Mouse (Mus musculus): ENCODE data around the gene Ahcyl1. TPM values are rescaled to one million over a fixed set of nuclear protein-coding genes. Genes with fewer than 3 reads are reported as not detected.
A peak's percentile ranks its signal among the peaks of the same experiment; 100 is the strongest.

The Ahcyl1 gene
- polyA plus RNA-seq, 1 experiment from 2014 or later, result 69.3 TPM

GRCm38 (mm10) chr3:107685652-107686051, 10.7 kb downstream of the Ahcyl1 start:
- H3K4me1 ChIP-seq (replicated peaks), result peaks cover 35% of the 10 kb centered on the region
- WGBS, result 77% methylated on average over 2 of the region's 2 CpGs

GRCm38 (mm10) chr3:107683587-107683986, 12.8 kb downstream of the Ahcyl1 start:
- Histone ChIP-seq H3K4me3 (no peak overlapping the region), H3K27me3 (replicated peaks) (no peaks in the 10 kb centered on the region), H3K4me2 (no peak overlapping the region), H3K9me3 (replicated peaks) (no peaks in the 10 kb centered on the region), H3K4me1 (replicated peaks) (peaks cover 35% of the 10 kb centered on the region), H3K9ac (no peak overlapping the region), H3K27ac (ENCODE audit: poor library complexity, severe bottlenecking) (no peak overlapping the region), H3K36me3 (no peaks in the 10 kb centered on the region)
- 93% methylated on average over 1 of the region's 1 CpGs for WGBS
- ATAC-seq (ENCODE audit: insufficient number of reproducible peaks, low FRiP score), result no peak

More at GRCm38 (mm10) chr3:107685652-107686051, 10.7 kb downstream of the Ahcyl1 start:
- Histone ChIP-seq H3K9ac (no peak overlapping the region), H3K36me3 (no peaks in the 10 kb centered on the region), H3K27me3 (replicated peaks) (no peaks in the 10 kb centered on the region), H3K4me3 (no peak overlapping the region), H3K4me2 (no peak overlapping the region), H3K27ac (ENCODE audit: poor library complexity, severe bottlenecking) (no peak overlapping the region), H3K9me3 (replicated peaks) (no peaks in the 10 kb centered on the region)
- no peak for ATAC-seq (ENCODE audit: insufficient number of reproducible peaks, low FRiP score)

GRCm38 (mm10) chr3:107680790-107681576, 15.4 kb downstream of the Ahcyl1 start:
- ATAC-seq (ENCODE audit: insufficient number of reproducible peaks, low FRiP score), result peak; percentile 51; the same call in 1 of the 2 replicates
- Histone ChIP-seq H3K4me1 (replicated peaks) (peaks cover 35% of the 10 kb centered on the region), H3K4me3 (no peak overlapping the region)

DNA sequence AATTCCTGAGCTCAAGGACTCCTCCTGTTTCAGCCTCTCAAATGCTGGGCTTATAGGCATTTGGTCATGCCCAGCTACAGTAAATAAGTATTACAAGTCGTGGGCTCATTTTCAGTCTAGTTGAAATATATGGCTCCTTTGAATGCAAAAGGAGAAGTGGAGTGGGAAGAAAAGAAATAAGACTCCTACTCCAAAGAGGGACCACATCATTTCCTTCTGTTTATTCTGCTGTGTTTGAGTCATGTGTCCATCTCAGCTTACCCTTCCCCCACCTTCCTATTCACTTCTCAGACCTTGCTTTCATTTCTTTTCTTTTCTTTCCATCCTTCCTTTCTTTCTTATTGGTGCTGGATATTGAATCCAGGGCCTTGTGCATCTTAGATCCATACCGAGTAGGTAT, 24.9 kb downstream of the Ahcyl1 start:
- H3K27ac ChIP-seq (ENCODE audit: poor library complexity, severe bottlenecking), result no peak overlapping the region
- H3K27me3 ChIP-seq (replicated peaks), result no peaks in the 10 kb centered on the region
- H3K4me3 ChIP-seq, result no peak overlapping the region
- H3K9me3 ChIP-seq (replicated peaks), result no peaks in the 10 kb centered on the region
- WGBS, result 96% methylated on average over 2 of the region's 2 CpGs
- no peak overlapping the region for H3K4me2 ChIP-seq
- ATAC-seq (ENCODE audit: insufficient number of reproducible peaks, low FRiP score), result no peak
- H3K9ac ChIP-seq, result no peak overlapping the region
- no peaks in the 10 kb centered on the region for H3K4me1 ChIP-seq (replicated peaks)
- peaks cover 84% of the 10 kb centered on the region for H3K36me3 ChIP-seq

More at GRCm38 (mm10) chr3:107680790-107681576, 15.4 kb downstream of the Ahcyl1 start:
- H3K9me3 ChIP-seq (replicated peaks), result no peaks in the 10 kb centered on the region
- peak overlapping the region; percentile 41 for H3K4me2 ChIP-seq
- no peaks in the 10 kb centered on the region for H3K27me3 ChIP-seq (replicated peaks)
- WGBS, result 22% methylated on average over 7 of the region's 7 CpGs
- peaks cover 9% of the 10 kb centered on the region; the same call in 1 of the 2 replicates for H3K36me3 ChIP-seq
- H3K9ac ChIP-seq, result no peak overlapping the region
- H3K27ac ChIP-seq (ENCODE audit: poor library complexity, severe bottlenecking), result peak overlapping the region; percentile 75; the same call in 1 of the 2 replicates

- no peak for ATAC-seq (ENCODE audit: insufficient number of reproducible peaks, low FRiP score)
- Histone ChIP-seq H3K9me3 (replicated peaks) (no peaks in the 10 kb centered on the region), H3K36me3 (peaks cover 85% of the 10 kb centered on the region), H3K4me1 (replicated peaks) (no peaks in the 10 kb centered on the region), H3K4me3 (no peak overlapping the region), H3K27me3 (replicated peaks) (no peaks in the 10 kb centered on the region), H3K27ac (ENCODE audit: poor library complexity, severe bottlenecking) (no peak overlapping the region), H3K4me2 (no peak overlapping the region), H3K9ac (no peak overlapping the region)
- WGBS, result 85% methylated on average over 4 of the region's 4 CpGs
These were observed 25.9 kb downstream of the Ahcyl1 start for GRCm38 (mm10) chr3:107670500-107670899.

GRCm38 (mm10) chr3:107668786-107669185, 27.6 kb downstream of the Ahcyl1 start:
- no peak overlapping the region for H3K4me3 ChIP-seq
- H3K9ac ChIP-seq, result no peak overlapping the region
- H3K27ac ChIP-seq (ENCODE audit: poor library complexity, severe bottlenecking), result no peak overlapping the region
- H3K36me3 ChIP-seq, result peaks cover 82% of the 10 kb centered on the region
- H3K4me1 ChIP-seq (replicated peaks), result no peaks in the 10 kb centered on the region
- 93% methylated on average over 7 of the region's 7 CpGs for WGBS
- no peaks in the 10 kb centered on the region for H3K27me3 ChIP-seq (replicated peaks)
- no peak for ATAC-seq (ENCODE audit: insufficient number of reproducible peaks, low FRiP score)
- no peaks in the 10 kb centered on the region for H3K9me3 ChIP-seq (replicated peaks)
- no peak overlapping the region for H3K4me2 ChIP-seq

GRCm38 (mm10) chr3:107667426-107667825, 28.9 kb downstream of the Ahcyl1 start:
- Histone ChIP-seq H3K36me3 (peaks cover 87% of the 10 kb centered on the region), H3K9me3 (replicated peaks) (no peaks in the 10 kb centered on the region), H3K27ac (ENCODE audit: poor library complexity, severe bottlenecking) (no peak overlapping the region), H3K27me3 (replicated peaks) (no peaks in the 10 kb centered on the region), H3K4me3 (no peak overlapping the region), H3K9ac (no peak overlapping the region), H3K4me1 (replicated peaks) (no peaks in the 10 kb centered on the region), H3K4me2 (no peak overlapping the region)
- 85% methylated on average over 6 of the region's 6 CpGs for WGBS
- ATAC-seq (ENCODE audit: insufficient number of reproducible peaks, low FRiP score), result no peak

DNA sequence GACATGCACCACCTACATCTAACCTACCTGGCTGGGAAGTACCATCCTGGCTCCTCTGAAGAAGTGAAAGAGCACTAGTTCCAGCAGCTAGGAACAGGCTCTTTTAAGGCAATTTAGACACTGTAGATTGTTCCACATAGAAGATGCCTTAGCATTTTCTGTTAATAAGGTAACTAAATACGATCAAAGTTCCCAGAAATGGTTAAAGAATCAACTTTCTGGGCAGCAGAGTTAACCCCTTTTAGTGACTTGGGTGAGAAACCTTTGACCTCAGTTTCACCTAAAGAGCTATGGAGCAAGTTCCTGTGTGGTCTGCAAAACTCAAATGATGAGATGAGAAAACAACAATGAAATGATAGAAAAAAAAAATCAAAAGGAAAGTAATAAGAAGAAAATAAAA, 31.7 kb downstream of the Ahcyl1 start:
- H3K4me2 ChIP-seq, result no peak overlapping the region
- H3K36me3 ChIP-seq, result peaks cover 89% of the 10 kb centered on the region

GRCm38 (mm10) chr3:107659000-107659399, 37.4 kb downstream of the Ahcyl1 start:
- 83% methylated on average over 1 of the region's 1 CpGs for WGBS
- Histone ChIP-seq H3K36me3 (peaks cover 49% of the 10 kb centered on the region), H3K4me3 (no peak overlapping the region), H3K9ac (no peak overlapping the region), H3K4me2 (no peak overlapping the region), H3K27ac (ENCODE audit: poor library complexity, severe bottlenecking) (no peak overlapping the region), H3K4me1 (replicated peaks) (no peaks in the 10 kb centered on the region), H3K9me3 (replicated peaks) (no peaks in the 10 kb centered on the region), H3K27me3 (replicated peaks) (no peaks in the 10 kb centered on the region)
- ATAC-seq (ENCODE audit: insufficient number of reproducible peaks, low FRiP score), result no peak

More for the DNA sequence above, 31.7 kb downstream of the Ahcyl1 start:
- no peaks in the 10 kb centered on the region for H3K27me3 ChIP-seq (replicated peaks)
- 86% methylated on average over 1 of the region's 1 CpGs for WGBS
- H3K9ac ChIP-seq, result no peak overlapping the region
- H3K9me3 ChIP-seq (replicated peaks), result no peaks in the 10 kb centered on the region
- no peak overlapping the region for H3K4me3 ChIP-seq
- H3K27ac ChIP-seq (ENCODE audit: poor library complexity, severe bottlenecking), result no peak overlapping the region
- no peaks in the 10 kb centered on the region for H3K4me1 ChIP-seq (replicated peaks)
- ATAC-seq (ENCODE audit: insufficient number of reproducible peaks, low FRiP score), result no peak

DNA sequence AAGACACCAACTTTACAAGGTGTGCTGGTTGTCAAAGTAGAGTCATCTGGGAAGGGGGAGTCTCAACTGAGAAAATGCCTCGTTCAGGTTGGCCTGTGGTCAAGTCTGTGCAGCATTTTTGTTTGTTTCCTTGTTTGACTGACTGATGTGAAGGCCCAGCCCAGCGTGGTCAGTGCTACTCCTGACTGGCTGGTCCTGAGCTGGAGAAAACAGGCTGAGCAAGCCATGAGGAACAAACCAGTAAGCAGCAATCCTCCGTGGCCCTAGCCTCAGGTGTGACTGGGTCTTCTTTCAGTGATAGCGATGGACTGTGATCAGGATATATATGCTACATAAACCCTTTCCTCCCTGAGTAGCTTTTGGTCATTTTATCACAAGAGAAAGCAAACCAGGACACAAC, 39.5 kb downstream of the Ahcyl1 start:
- no peaks in the 10 kb centered on the region for H3K4me1 ChIP-seq (replicated peaks)
- peaks cover 31% of the 10 kb centered on the region for H3K36me3 ChIP-seq
- H3K9me3 ChIP-seq (replicated peaks), result no peaks in the 10 kb centered on the region
- no peak overlapping the region for H3K9ac ChIP-seq
- 78% methylated on average over 4 of the region's 4 CpGs for WGBS
- no peaks in the 10 kb centered on the region for H3K27me3 ChIP-seq (replicated peaks)
- no peak for ATAC-seq (ENCODE audit: insufficient number of reproducible peaks, low FRiP score)
- no peak overlapping the region for H3K4me3 ChIP-seq
- H3K27ac ChIP-seq (ENCODE audit: poor library complexity, severe bottlenecking), result no peak overlapping the region
- H3K4me2 ChIP-seq, result no peak overlapping the region

GRCm38 (mm10) chr3:107656151-107656550, 40.2 kb downstream of the Ahcyl1 start:
- Histone ChIP-seq H3K27me3 (replicated peaks) (no peaks in the 10 kb centered on the region; the same call in 1 of the 2 replicates), H3K27ac (ENCODE audit: poor library complexity, severe bottlenecking) (no peak overlapping the region), H3K4me1 (replicated peaks) (no peaks in the 10 kb centered on the region), H3K36me3 (peaks cover 27% of the 10 kb centered on the region), H3K9ac (no peak overlapping the region), H3K4me2 (no peak overlapping the region), H3K4me3 (no peak overlapping the region), H3K9me3 (replicated peaks) (no peaks in the 10 kb centered on the region)
- 90% methylated on average over 2 of the region's 2 CpGs for WGBS
- ATAC-seq (ENCODE audit: insufficient number of reproducible peaks, low FRiP score), result no peak
